Mouse (Mus musculus): ENCODE data around the gene Sass6.

DNA sequence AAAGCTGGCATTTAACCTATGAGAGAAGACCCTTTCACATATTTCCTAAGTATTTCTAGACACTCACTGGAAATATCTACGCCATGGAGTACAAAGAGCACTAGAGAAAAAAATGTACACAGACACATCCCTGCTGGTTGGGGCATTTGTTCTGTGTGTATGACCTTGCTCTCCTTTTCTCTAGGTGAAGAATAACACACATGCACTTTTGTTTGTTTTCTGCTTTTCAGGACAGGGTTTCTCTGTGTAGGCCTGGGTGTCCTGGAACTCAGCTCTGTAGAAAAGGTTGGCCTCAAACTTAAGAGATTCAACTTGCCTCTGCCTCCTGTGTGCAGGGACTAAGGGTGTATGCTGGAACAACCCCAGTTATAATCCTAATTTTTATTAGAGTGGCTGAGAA is 51.6 kb downstream of the Sass6 start:
- no peak for TF ChIP-seq CTCF (conservative IDR thresholded peaks at IDR 0.05; ENCODE audit: low read length)
- no peak for TF ChIP-seq NANOG (IDR thresholded peaks at IDR 0.05; ENCODE audit: borderline replicate concordance, low read length)
